Mouse (Mus musculus): Measurements from ENCODE around the gene Celf5. TPM values are rescaled to one million over a fixed set of nuclear protein-coding genes. Genes with fewer than 3 reads are reported as not detected.

Celf5 gene
- polyA plus RNA-seq, 1 experiment from 2014 or later = 79.4 TPM

GRCm38 (mm10) chr10:81427804-81428506 is 54.6 kb downstream of the Celf5 start:
- H3K4me2 ChIP-seq (replicated peaks) = no peak overlapping the region
- no peak for ATAC-seq
- H3K4me3 ChIP-seq (replicated peaks) = no peak overlapping the region
- H3K9me3 ChIP-seq = no peaks in the 10 kb centered on the region
- peaks cover 59% of the 10 kb centered on the region for H3K4me1 ChIP-seq (replicated peaks)
- no peak overlapping the region for H3K27ac ChIP-seq
- H3K27me3 ChIP-seq = peaks cover 59% of the 10 kb centered on the region
- H3K36me3 ChIP-seq = no peaks in the 10 kb centered on the region
- whole genome bisulfite sequencing = 76% methylated on average over 8 of the region's 8 CpGs
- H3K9ac ChIP-seq (replicated peaks) = no peak overlapping the region

DNA sequence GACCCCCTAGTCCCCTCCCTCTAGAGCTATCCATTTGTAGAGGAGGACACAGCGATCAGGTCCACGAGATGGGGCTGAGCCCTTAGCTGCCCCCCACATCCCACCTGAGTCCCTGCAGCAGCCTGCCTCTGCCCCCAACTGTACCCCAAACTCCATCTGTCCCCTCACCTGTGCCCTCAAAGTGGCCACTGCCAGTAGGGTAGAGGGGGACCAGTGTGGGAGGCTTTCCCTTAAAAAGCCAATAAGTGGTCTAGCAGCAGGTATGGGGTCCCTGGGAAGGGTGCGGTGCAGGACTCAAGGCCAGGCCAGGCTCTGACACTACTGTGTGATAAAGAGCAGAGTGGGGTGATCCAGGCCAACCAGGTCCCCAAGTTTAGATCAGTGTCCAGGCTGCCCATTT is 55.2 kb downstream of the Celf5 start:
- no peaks in the 10 kb centered on the region for H3K36me3 ChIP-seq
- no peak overlapping the region for H3K27ac ChIP-seq
- ATAC-seq = no peak
- peak overlapping the region; percentile 60 for H3K4me2 ChIP-seq (replicated peaks)
- peak overlapping the region; percentile 36 for H3K4me3 ChIP-seq (replicated peaks)
- H3K27me3 ChIP-seq = peaks cover 64% of the 10 kb centered on the region
- WGBS = 34% methylated on average over 3 of the region's 3 CpGs
- H3K9me3 ChIP-seq = no peaks in the 10 kb centered on the region
- peak overlapping the region; percentile 51; the same call in 1 of the 2 replicates for H3K9ac ChIP-seq (replicated peaks)
- H3K4me1 ChIP-seq (replicated peaks) = peaks cover 55% of the 10 kb centered on the region

DNA sequence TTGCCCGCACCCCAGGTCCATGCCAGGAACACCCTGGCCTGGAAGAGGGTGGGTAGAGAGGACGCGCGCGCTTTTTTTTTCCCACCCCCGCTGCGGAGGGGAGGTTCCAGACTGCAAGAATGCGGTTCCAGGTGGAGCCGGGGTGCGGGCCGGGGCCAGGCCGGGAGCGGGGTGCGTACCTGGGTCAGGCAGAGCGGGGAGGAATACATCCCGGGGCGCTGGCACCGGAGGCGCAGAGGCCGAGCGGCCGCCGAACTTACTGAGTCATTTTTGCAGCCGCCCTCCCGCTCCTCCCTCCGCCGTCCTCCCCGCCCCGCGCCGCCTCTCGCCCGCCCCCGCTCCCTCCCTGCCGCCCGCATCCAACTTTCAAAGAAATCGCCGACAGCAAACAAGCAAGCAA is 55.6 kb downstream of the Celf5 start:
- H3K27ac ChIP-seq = no peak overlapping the region
- no peaks in the 10 kb centered on the region for H3K36me3 ChIP-seq
- peaks cover 55% of the 10 kb centered on the region for H3K4me1 ChIP-seq (replicated peaks)
- H3K4me2 ChIP-seq (replicated peaks) = peak overlapping the region; percentile 60
- H3K4me3 ChIP-seq (replicated peaks) = peak overlapping the region; percentile 36
- WGBS = 1% methylated on average over 18 of the region's 38 CpGs
- peaks cover 66% of the 10 kb centered on the region for H3K27me3 ChIP-seq
- ATAC-seq = no peak
- no peaks in the 10 kb centered on the region for H3K9me3 ChIP-seq
- H3K9ac ChIP-seq (replicated peaks) = peak overlapping the region; percentile 51

DNA sequence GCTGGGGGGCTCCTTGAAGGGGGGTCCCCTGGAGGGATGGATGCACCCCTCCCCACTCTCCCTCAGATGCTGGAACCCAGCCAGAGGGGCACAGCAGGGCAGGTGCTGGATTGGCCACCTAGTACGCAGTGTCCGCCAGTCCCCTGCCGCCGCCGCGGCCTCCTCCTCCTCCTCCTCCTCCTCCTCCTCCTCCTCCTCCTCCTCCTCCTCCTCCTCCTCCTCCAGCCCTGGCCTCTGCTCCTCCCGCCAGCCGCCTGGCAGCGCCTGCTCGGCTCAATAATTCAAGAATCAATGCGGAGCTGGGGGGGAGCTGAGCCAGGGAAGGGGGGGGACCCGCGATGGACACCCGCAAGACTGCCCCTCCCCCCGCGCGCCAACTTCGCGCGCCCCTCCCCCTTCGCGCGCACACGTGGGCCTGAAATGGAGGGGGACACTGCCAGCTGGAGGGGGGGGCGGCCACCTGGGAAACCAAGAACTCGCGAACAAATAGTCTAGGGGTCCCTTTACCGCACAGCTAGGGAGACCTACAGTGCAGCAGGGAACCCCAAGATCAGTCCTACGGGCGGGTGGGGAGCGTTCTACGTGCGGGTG is 56.3 kb downstream of the Celf5 start:
- Histone ChIP-seq H3K36me3 (no peaks in the 10 kb centered on the region), H3K27me3 (peaks cover 66% of the 10 kb centered on the region), H3K4me1 (replicated peaks) (peaks cover 51% of the 10 kb centered on the region), H3K4me3 (replicated peaks) (peak overlapping the region; percentile 36), H3K9me3 (no peaks in the 10 kb centered on the region), H3K27ac (no peak overlapping the region), H3K9ac (replicated peaks) (peak overlapping the region; percentile 51), H3K4me2 (replicated peaks) (peak overlapping the region; percentile 60)
- ATAC-seq = no peak
- WGBS = 0% methylated on average over 13 of the region's 33 CpGs

DNA sequence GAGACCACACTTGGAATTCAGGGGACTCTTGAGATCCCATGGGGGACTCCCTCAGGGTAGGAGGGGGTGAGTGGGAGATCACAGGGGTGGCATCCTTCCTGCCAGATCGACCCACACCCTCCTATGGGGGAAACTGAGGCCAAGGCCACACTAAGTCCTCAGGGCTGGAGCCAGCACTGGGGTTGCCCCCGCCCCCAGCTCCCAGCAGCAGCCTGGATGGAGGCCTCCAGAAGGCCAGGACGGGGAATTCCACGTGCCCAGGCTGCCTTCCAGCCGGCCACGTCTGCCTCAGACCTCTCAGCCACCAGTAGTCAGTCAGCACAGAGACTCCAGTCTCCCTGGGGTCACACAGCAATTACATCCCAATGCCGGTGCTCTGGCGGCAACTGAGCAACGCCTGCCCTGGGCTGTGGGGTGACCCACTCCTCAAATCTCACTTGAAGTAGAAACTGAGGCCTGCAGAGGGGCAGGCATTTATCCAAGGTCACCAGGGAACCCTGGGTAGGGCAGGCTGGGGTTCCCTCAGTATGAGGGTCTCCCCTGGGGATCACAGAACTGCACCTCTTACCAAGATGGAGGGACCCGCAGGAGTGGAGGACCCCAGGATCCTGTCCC is 57.2 kb downstream of the Celf5 start:
- H3K4me3 ChIP-seq (replicated peaks) = peak overlapping the region; percentile 36; the same call in 1 of the 2 replicates
- H3K27me3 ChIP-seq = peaks cover 66% of the 10 kb centered on the region
- H3K9ac ChIP-seq (replicated peaks) = 0 out of 2 replicates have a peak overlapping the region, but pooled peaks have one; percentile 23
- no peaks in the 10 kb centered on the region for H3K9me3 ChIP-seq
- no peak overlapping the region for H3K27ac ChIP-seq
- H3K4me2 ChIP-seq (replicated peaks) = peak overlapping the region; percentile 60
- 26% methylated on average over 10 of the region's 10 CpGs for whole genome bisulfite sequencing
- no peak for ATAC-seq
- peaks cover 2% of the 10 kb centered on the region; the same call in 1 of the 2 replicates for H3K36me3 ChIP-seq
- peaks cover 47% of the 10 kb centered on the region for H3K4me1 ChIP-seq (replicated peaks)

DNA sequence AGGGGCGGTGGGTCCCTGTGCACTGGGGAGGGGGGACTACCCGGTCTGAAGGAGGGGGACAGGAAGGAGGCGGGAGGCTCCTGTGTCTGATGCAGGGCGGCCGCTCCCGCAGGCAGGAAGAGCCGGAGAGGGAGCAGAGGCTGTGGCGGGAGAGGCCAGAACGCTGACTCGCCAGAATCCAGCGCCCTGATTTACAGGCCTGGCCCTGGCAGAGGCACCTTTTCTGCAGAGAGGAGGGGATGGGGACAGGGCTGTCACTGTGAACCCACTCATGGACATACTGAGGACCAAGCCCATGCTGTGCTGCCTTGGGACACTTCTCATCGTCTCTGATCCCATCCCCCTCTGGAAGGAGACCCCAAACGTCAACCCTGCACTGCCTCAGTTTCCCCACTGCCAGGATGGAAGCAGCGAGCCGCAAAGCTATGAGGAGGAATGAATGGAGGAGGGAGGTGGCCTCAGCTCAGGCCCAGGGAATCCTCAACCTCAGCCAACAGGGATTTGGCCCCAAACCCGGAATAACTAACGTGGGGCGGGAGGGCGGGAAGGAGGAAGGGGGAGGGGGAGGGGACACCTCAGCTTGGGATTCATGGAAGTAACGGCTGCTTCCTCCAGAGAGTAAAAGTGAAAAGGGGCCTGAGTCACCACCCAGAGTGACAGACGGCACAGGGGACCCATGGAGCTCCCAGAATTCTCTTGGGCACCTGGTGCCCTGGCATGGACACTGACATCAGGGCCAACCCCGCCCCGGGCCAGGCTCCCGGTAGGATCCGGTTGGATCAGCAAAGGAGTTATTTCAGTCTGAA is 58.1 kb downstream of the Celf5 start:
- Histone ChIP-seq H3K27ac (no peak overlapping the region), H3K27me3 (peaks cover 66% of the 10 kb centered on the region), H3K9me3 (no peaks in the 10 kb centered on the region), H3K36me3 (peaks cover 11% of the 10 kb centered on the region), H3K4me3 (replicated peaks) (no peak overlapping the region), H3K9ac (replicated peaks) (0 out of 2 replicates have a peak overlapping the region, but pooled peaks have one; percentile 23), H3K4me2 (replicated peaks) (peak overlapping the region; percentile 60), H3K4me1 (replicated peaks) (peaks cover 41% of the 10 kb centered on the region)
- ATAC-seq = no peak
- 5% methylated on average over 24 of the region's 25 CpGs for WGBS

- Histone ChIP-seq H3K9me3 (no peaks in the 10 kb centered on the region), H3K4me2 (replicated peaks) (0 out of 2 replicates have a peak overlapping the region, but pooled peaks have one; percentile 23), H3K36me3 (peaks cover 12% of the 10 kb centered on the region), H3K9ac (replicated peaks) (0 out of 2 replicates have a peak overlapping the region, but pooled peaks have one; percentile 14), H3K4me3 (replicated peaks) (no peak overlapping the region), H3K27me3 (peaks cover 60% of the 10 kb centered on the region), H3K27ac (no peak overlapping the region), H3K4me1 (replicated peaks) (peaks cover 40% of the 10 kb centered on the region)
- ATAC-seq = no peak
- WGBS = 68% methylated on average over 4 of the region's 4 CpGs
Measured at GRCm38 (mm10) chr10:81423476-81424245, 58.8 kb downstream of the Celf5 start.

- no peak overlapping the region for H3K27ac ChIP-seq
- no peak overlapping the region for H3K4me3 ChIP-seq (replicated peaks)
- H3K4me1 ChIP-seq (replicated peaks) = peaks cover 49% of the 10 kb centered on the region
- H3K9ac ChIP-seq (replicated peaks) = no peak overlapping the region
- no peaks in the 10 kb centered on the region for H3K9me3 ChIP-seq
- 87% methylated on average over 3 of the region's 3 CpGs for WGBS
- no peak for ATAC-seq
- H3K4me2 ChIP-seq (replicated peaks) = no peak overlapping the region
- peaks cover 52% of the 10 kb centered on the region for H3K27me3 ChIP-seq
- peaks cover 12% of the 10 kb centered on the region for H3K36me3 ChIP-seq
Measured at GRCm38 (mm10) chr10:81422661-81423217, 59.8 kb downstream of the Celf5 start.

- ATAC-seq = no peak
- Histone ChIP-seq H3K4me1 (replicated peaks) (peaks cover 51% of the 10 kb centered on the region), H3K27me3 (peaks cover 51% of the 10 kb centered on the region), H3K4me3 (replicated peaks) (no peak overlapping the region), H3K27ac (no peak overlapping the region), H3K36me3 (peaks cover 12% of the 10 kb centered on the region), H3K9ac (replicated peaks) (no peak overlapping the region), H3K4me2 (replicated peaks) (no peak overlapping the region), H3K9me3 (no peaks in the 10 kb centered on the region)
- 75% methylated on average over 6 of the region's 6 CpGs for WGBS
Measured at GRCm38 (mm10) chr10:81422191-81422590, 60.3 kb downstream of the Celf5 start.

DNA sequence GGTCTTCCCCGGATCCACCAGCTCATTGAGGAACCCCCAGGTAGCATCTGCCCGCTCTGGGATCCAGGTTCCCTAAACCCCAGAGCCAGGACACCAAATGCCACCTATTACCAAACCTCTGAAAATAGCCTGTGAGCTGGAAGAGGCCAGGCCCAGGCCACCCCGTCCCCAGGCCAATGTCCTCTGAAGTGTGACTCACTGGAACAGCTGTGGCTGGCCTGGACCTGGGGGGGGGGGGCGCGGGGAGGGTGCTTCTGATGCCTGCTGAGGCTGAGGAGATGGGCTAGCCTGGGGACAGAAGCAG is 60.8 kb downstream of the Celf5 start:
- 87% methylated on average over 5 of the region's 5 CpGs for WGBS
- peaks cover 51% of the 10 kb centered on the region for H3K4me1 ChIP-seq (replicated peaks)
- peaks cover 12% of the 10 kb centered on the region for H3K36me3 ChIP-seq
- ATAC-seq = no peak
- no peak overlapping the region for H3K9ac ChIP-seq (replicated peaks)
- no peaks in the 10 kb centered on the region for H3K9me3 ChIP-seq
- H3K4me2 ChIP-seq (replicated peaks) = no peak overlapping the region
- peaks cover 46% of the 10 kb centered on the region for H3K27me3 ChIP-seq
- no peak overlapping the region for H3K4me3 ChIP-seq (replicated peaks)
- no peak overlapping the region for H3K27ac ChIP-seq

All from midbrain, embryonic 13.5 days (tissue).